Mouse (Mus musculus) midbrain, postnatal 0 days (tissue): ENCODE measurements around the gene Dhrs4. TPM values are rescaled to one million over a fixed set of nuclear protein-coding genes. Genes with fewer than 3 reads are reported as not detected.
A peak's percentile ranks its signal among the peaks of the same experiment; 100 is the strongest.

Source experiments
- ATAC-seq: fragments of 200-750 bp; cut with Nextera tagmentation; 2 replicates; pipeline ENCODE4 v1.8.0; 2017; ENCODE audit warnings: moderate number of reproducible peaks, mild to moderate bottlenecking, moderate TSS enrichment, moderate library complexity; ENCODE audit not compliant: low FRiP score
- DNase-seq: peaks from one replicate; pipeline ENCODE4 v3.0.0-alpha.2; 2015; ENCODE audit warnings: low spot score
- H3K27ac ChIP-seq: fragments of 300-500 bp; sonication (generic); 2 replicates; pipeline ENCODE4 v1.5.1; 2014; ENCODE audit warnings: low read depth, mild to moderate bottlenecking, low read length, mixed read lengths
- H3K27me3 ChIP-seq: fragments of 300-500 bp; sonication (generic); 2 replicates; pipeline ENCODE4 v1.6.1; 2014; ENCODE audit warnings: low read length, control low read depth, mixed read lengths; ENCODE audit not compliant: insufficient read depth
- H3K36me3 ChIP-seq: fragments of 300-500 bp; sonication (generic); 2 replicates; pipeline ENCODE4 v1.6.1; 2014; ENCODE audit warnings: low read length, control low read depth, mixed read lengths; ENCODE audit not compliant: insufficient read depth
- H3K4me1 ChIP-seq: fragments of 300-500 bp; sonication (generic); 2 replicates; pipeline ENCODE4 v1.6.1; 2014; ENCODE audit warnings: mild to moderate bottlenecking, control low read depth, antibody characterized with exemption, low read length, mixed read lengths; ENCODE audit not compliant: insufficient read depth
- H3K4me2 ChIP-seq: fragments of 300-500 bp; sonication (generic); 2 replicates; pipeline ENCODE4 v1.6.1; 2014; ENCODE audit warnings: low read depth, mild to moderate bottlenecking, low read length, mixed read lengths; ENCODE audit not compliant: poor library complexity, severe bottlenecking
- H3K4me3 ChIP-seq: fragments of 300-500 bp; sonication (generic); 2 replicates; pipeline ENCODE4 v1.5.1; 2014; ENCODE audit warnings: low read depth, mild to moderate bottlenecking, low read length, moderate library complexity
- H3K9ac ChIP-seq: fragments of 300-500 bp; sonication (generic); replicated peaks from 2 replicates; pipeline ENCODE4 v1.6.1; 2014; ENCODE audit warnings: mild to moderate bottlenecking, low read length, moderate library complexity, mixed read lengths; ENCODE audit not compliant: poor library complexity, severe bottlenecking
- H3K9me3 ChIP-seq: fragments of 300-500 bp; sonication (generic); 2 replicates; pipeline ENCODE4 v1.6.1; 2016; ENCODE audit warnings: low read length, control low read depth
- CTCF ChIP-seq: IDR thresholded peaks from 2 replicates; pipeline ENCODE4 v1.5.1; 2016; ENCODE audit warnings: antibody characterized with exemption, mild to moderate bottlenecking
- WGBS: fragments of 180-500 bp; shearing (Covaris S2); extraction: QIAGEN DNeasy Blood & Tissue Kit; methylation state at CpG from one replicate; pipeline ENCODE4 v1.1.7; 2014; 5-methylcytosine and 5-hydroxymethylcytosine counted together
- polyA plus RNA-seq: library from polyadenylated mRNA; unstranded; fragments of >200 nt; fragmentation: Nextera tagmentation; extraction: Ambion mirVana; gene quantifications from 2 replicates; pipeline ENCODE4 v1.2.1, GENCODE M21; 2015
- total RNA-seq: library from RNA; depleted of rRNA; stranded (reverse); fragments of >200 nt; gene quantifications from 2 replicates; pipeline ENCODE4 v1.2.3, GENCODE M21; 2014; rRNA removed

The Dhrs4 gene
- 10.0 and 13.8 TPM in 2 replicates for total RNA-seq
- polyA plus RNA-seq: 18.0 and 19.4 TPM in 2 replicates

- no peaks in the 10 kb centered on the region for H3K9me3 ChIP-seq
- no peaks in the 10 kb centered on the region for H3K36me3 ChIP-seq
- H3K9ac ChIP-seq: peak within 1 kb of the TSS; percentile 51
- ATAC-seq (peak; percentile 87), DNase-seq (peak; percentile 84)
- no peaks in the 10 kb centered on the region; the same call in 1 of the 2 replicates for H3K4me1 ChIP-seq
- H3K27me3 ChIP-seq: no peaks in the 10 kb centered on the region
- H3K4me2 ChIP-seq: peak within 1 kb of the TSS; percentile 59
- peak; percentile 69 for TF ChIP-seq CTCF
- peak within 1 kb of the TSS; percentile 43 for H3K4me3 ChIP-seq
- WGBS: 1% methylated on average over 38 of the region's 38 CpGs
- H3K27ac ChIP-seq: no peak within 1 kb of the TSS
Measured at GRCm38 (mm10) chr14:55478651-55479599, at the start of gene Dhrs4. Dhrs4 (plus strand) TSS chr14:55478758.

GRCm38 (mm10) chr14:55430255-55430654, 48.3 kb upstream of the Dhrs4 start:
- DNase-seq: no peak
- Histone ChIP-seq H3K9ac (no peak overlapping the region), H3K4me3 (no peak overlapping the region), H3K36me3 (no peaks in the 10 kb centered on the region), H3K4me2 (no peak overlapping the region), H3K4me1 (no peaks in the 10 kb centered on the region), H3K27ac (no peak overlapping the region), H3K27me3 (no peaks in the 10 kb centered on the region), H3K9me3 (no peaks in the 10 kb centered on the region)
- no peak for TF ChIP-seq CTCF
- 93% methylated on average over 4 of the region's 4 CpGs for WGBS
- no peak for ATAC-seq

- ATAC-seq: no peak
- Histone ChIP-seq H3K9me3 (no peaks in the 10 kb centered on the region), H3K4me3 (no peak overlapping the region), H3K27me3 (no peaks in the 10 kb centered on the region), H3K4me2 (no peak overlapping the region), H3K36me3 (no peaks in the 10 kb centered on the region), H3K4me1 (no peaks in the 10 kb centered on the region), H3K27ac (no peak overlapping the region), H3K9ac (no peak overlapping the region)
- no peak for DNase-seq
- 85% methylated on average over 1 of the region's 1 CpGs for WGBS
- TF ChIP-seq CTCF: no peak
Measured at GRCm38 (mm10) chr14:55433052-55433451, 45.5 kb upstream of the Dhrs4 start.

- DNase-seq (no peak), ATAC-seq (no peak)
- no peaks in the 10 kb centered on the region for H3K36me3 ChIP-seq
- no peak overlapping the region for H3K9ac ChIP-seq
- TF ChIP-seq CTCF: no peak
- H3K9me3 ChIP-seq: no peaks in the 10 kb centered on the region
- H3K4me3 ChIP-seq: no peak overlapping the region
- no peak overlapping the region for H3K4me2 ChIP-seq
- H3K27me3 ChIP-seq: no peaks in the 10 kb centered on the region
- no peak overlapping the region for H3K27ac ChIP-seq
- WGBS: 78% methylated on average over 3 of the region's 3 CpGs
- no peaks in the 10 kb centered on the region for H3K4me1 ChIP-seq
Measured at GRCm38 (mm10) chr14:55434825-55435224, 43.7 kb upstream of the Dhrs4 start.

GRCm38 (mm10) chr14:55437118-55437517, 41.4 kb upstream of the Dhrs4 start:
- ATAC-seq (no peak), DNase-seq (no peak)
- Histone ChIP-seq H3K9ac (no peak overlapping the region), H3K4me1 (no peaks in the 10 kb centered on the region), H3K36me3 (no peaks in the 10 kb centered on the region), H3K27me3 (no peaks in the 10 kb centered on the region), H3K27ac (no peak overlapping the region), H3K4me2 (no peak overlapping the region), H3K4me3 (no peak overlapping the region), H3K9me3 (no peaks in the 10 kb centered on the region)
- WGBS: 92% methylated on average over 8 of the region's 8 CpGs
- no peak for TF ChIP-seq CTCF

- WGBS: 39% methylated on average over 6 of the region's 6 CpGs
- H3K4me1 ChIP-seq: no peaks in the 10 kb centered on the region
- no peaks in the 10 kb centered on the region for H3K36me3 ChIP-seq
- H3K4me2 ChIP-seq: no peak overlapping the region
- peak; percentile 74 for TF ChIP-seq CTCF
- H3K27ac ChIP-seq: no peak overlapping the region; the same call in 1 of the 2 replicates
- no peak overlapping the region for H3K4me3 ChIP-seq
- H3K27me3 ChIP-seq: no peaks in the 10 kb centered on the region
- no peak overlapping the region for H3K9ac ChIP-seq
- DNase-seq (peak; percentile 40), ATAC-seq (no peak)
- H3K9me3 ChIP-seq: no peaks in the 10 kb centered on the region
Measured at GRCm38 (mm10) chr14:55438193-55438784, 40.3 kb upstream of the Dhrs4 start.
